Mouse (Mus musculus): Measurements from ENCODE around the gene Rd3. TPM values are rescaled to one million over a fixed set of nuclear protein-coding genes. Genes with fewer than 3 reads are reported as not detected.

Rd3 gene
- polyA plus RNA-seq, 1 experiment from 2014 or later = 0.92 TPM

- Histone ChIP-seq H3K4me1 (replicated peaks; ENCODE audit: control insufficient read depth, insufficient read depth, low read length) (no peaks in the 10 kb centered on the region; the same call in 1 of the 2 replicates), H3K27me3 (ENCODE audit: control insufficient read depth, insufficient read depth, low read length) (no peaks in the 10 kb centered on the region), H3K27ac (ENCODE audit: low read depth, low read length) (no peak overlapping the region), H3K36me3 (ENCODE audit: control insufficient read depth, insufficient read depth, low read length) (no peaks in the 10 kb centered on the region), H3K9ac (ENCODE audit: low read length) (no peak overlapping the region), H3K4me2 (ENCODE audit: low read depth, low read length, severe bottlenecking) (no peak overlapping the region), H3K9me3 (ENCODE audit: control insufficient read depth, low read length) (no peaks in the 10 kb centered on the region), H3K4me3 (ENCODE audit: low read depth, low read length) (no peak overlapping the region)
- 89% methylated on average over 8 of the region's 8 CpGs for WGBS
- no peak for DNase-seq (ENCODE audit: low spot score)
- ATAC-seq (replicated peaks; ENCODE audit: low FRiP score) = no peak
Observed at GRCm38 (mm10) chr1:191945341-191945740, 31.8 kb upstream of the Rd3 start.

- no peaks in the 10 kb centered on the region for H3K27me3 ChIP-seq (ENCODE audit: control insufficient read depth, insufficient read depth, low read length)
- no peak for ATAC-seq (replicated peaks; ENCODE audit: low FRiP score)
- H3K4me1 ChIP-seq (replicated peaks; ENCODE audit: control insufficient read depth, insufficient read depth, low read length) = no peaks in the 10 kb centered on the region; the same call in 1 of the 2 replicates
- H3K4me2 ChIP-seq (ENCODE audit: low read depth, low read length, severe bottlenecking) = no peak overlapping the region
- H3K36me3 ChIP-seq (ENCODE audit: control insufficient read depth, insufficient read depth, low read length) = no peaks in the 10 kb centered on the region
- H3K27ac ChIP-seq (ENCODE audit: low read depth, low read length) = no peak overlapping the region
- H3K9me3 ChIP-seq (ENCODE audit: control insufficient read depth, low read length) = no peaks in the 10 kb centered on the region
- no peak overlapping the region for H3K4me3 ChIP-seq (ENCODE audit: low read depth, low read length)
- no peak for DNase-seq (ENCODE audit: low spot score)
- H3K9ac ChIP-seq (ENCODE audit: low read length) = no peak overlapping the region
- WGBS = 86% methylated on average over 5 of the region's 5 CpGs
Observed at GRCm38 (mm10) chr1:191945756-191946155, 31.4 kb upstream of the Rd3 start.

- Histone ChIP-seq H3K27me3 (ENCODE audit: control insufficient read depth, insufficient read depth, low read length) (no peaks in the 10 kb centered on the region), H3K4me2 (ENCODE audit: low read depth, low read length, severe bottlenecking) (no peak overlapping the region), H3K27ac (ENCODE audit: low read depth, low read length) (no peak overlapping the region), H3K9ac (ENCODE audit: low read length) (no peak overlapping the region), H3K4me1 (replicated peaks; ENCODE audit: control insufficient read depth, insufficient read depth, low read length) (no peaks in the 10 kb centered on the region; the same call in 1 of the 2 replicates), H3K9me3 (ENCODE audit: control insufficient read depth, low read length) (no peaks in the 10 kb centered on the region), H3K4me3 (ENCODE audit: low read depth, low read length) (no peak overlapping the region), H3K36me3 (ENCODE audit: control insufficient read depth, insufficient read depth, low read length) (no peaks in the 10 kb centered on the region)
- DNase-seq (ENCODE audit: low spot score) (no peak), ATAC-seq (replicated peaks; ENCODE audit: low FRiP score) (no peak)
- WGBS = 81% methylated on average over 7 of the region's 7 CpGs
Observed at GRCm38 (mm10) chr1:191946261-191946660, 30.9 kb upstream of the Rd3 start.

GRCm38 (mm10) chr1:191946835-191947234 is 30.3 kb upstream of the Rd3 start:
- H3K4me2 ChIP-seq (ENCODE audit: low read depth, low read length, severe bottlenecking) = no peak overlapping the region
- 91% methylated on average over 2 of the region's 2 CpGs for WGBS
- H3K27ac ChIP-seq (ENCODE audit: low read depth, low read length) = no peak overlapping the region
- DNase-seq (ENCODE audit: low spot score) (no peak), ATAC-seq (replicated peaks; ENCODE audit: low FRiP score) (no peak)
- H3K36me3 ChIP-seq (ENCODE audit: control insufficient read depth, insufficient read depth, low read length) = no peaks in the 10 kb centered on the region
- no peaks in the 10 kb centered on the region for H3K9me3 ChIP-seq (ENCODE audit: control insufficient read depth, low read length)
- no peaks in the 10 kb centered on the region for H3K27me3 ChIP-seq (ENCODE audit: control insufficient read depth, insufficient read depth, low read length)
- H3K4me1 ChIP-seq (replicated peaks; ENCODE audit: control insufficient read depth, insufficient read depth, low read length) = no peaks in the 10 kb centered on the region; the same call in 1 of the 2 replicates
- H3K9ac ChIP-seq (ENCODE audit: low read length) = no peak overlapping the region
- H3K4me3 ChIP-seq (ENCODE audit: low read depth, low read length) = no peak overlapping the region

GRCm38 (mm10) chr1:191947796-191948195 is 29.4 kb upstream of the Rd3 start:
- Histone ChIP-seq H3K9ac (ENCODE audit: low read length) (no peak overlapping the region), H3K4me3 (ENCODE audit: low read depth, low read length) (no peak overlapping the region), H3K36me3 (ENCODE audit: control insufficient read depth, insufficient read depth, low read length) (no peaks in the 10 kb centered on the region), H3K4me2 (ENCODE audit: low read depth, low read length, severe bottlenecking) (no peak overlapping the region), H3K9me3 (ENCODE audit: control insufficient read depth, low read length) (no peaks in the 10 kb centered on the region), H3K27ac (ENCODE audit: low read depth, low read length) (no peak overlapping the region), H3K27me3 (ENCODE audit: control insufficient read depth, insufficient read depth, low read length) (no peaks in the 10 kb centered on the region), H3K4me1 (replicated peaks; ENCODE audit: control insufficient read depth, insufficient read depth, low read length) (no peaks in the 10 kb centered on the region; the same call in 1 of the 2 replicates)
- ATAC-seq (replicated peaks; ENCODE audit: low FRiP score) (no peak), DNase-seq (ENCODE audit: low spot score) (no peak)
- WGBS = 72% methylated on average over 8 of the region's 8 CpGs

GRCm38 (mm10) chr1:191948600-191948999 is 28.6 kb upstream of the Rd3 start:
- no peak overlapping the region for H3K27ac ChIP-seq (ENCODE audit: low read depth, low read length)
- H3K4me2 ChIP-seq (ENCODE audit: low read depth, low read length, severe bottlenecking) = no peak overlapping the region
- WGBS = 85% methylated on average over 8 of the region's 8 CpGs
- no peaks in the 10 kb centered on the region; the same call in 1 of the 2 replicates for H3K4me1 ChIP-seq (replicated peaks; ENCODE audit: control insufficient read depth, insufficient read depth, low read length)
- H3K36me3 ChIP-seq (ENCODE audit: control insufficient read depth, insufficient read depth, low read length) = no peaks in the 10 kb centered on the region
- DNase-seq (ENCODE audit: low spot score) (no peak), ATAC-seq (replicated peaks; ENCODE audit: low FRiP score) (no peak)
- H3K9ac ChIP-seq (ENCODE audit: low read length) = no peak overlapping the region
- H3K27me3 ChIP-seq (ENCODE audit: control insufficient read depth, insufficient read depth, low read length) = no peaks in the 10 kb centered on the region
- H3K9me3 ChIP-seq (ENCODE audit: control insufficient read depth, low read length) = no peaks in the 10 kb centered on the region
- H3K4me3 ChIP-seq (ENCODE audit: low read depth, low read length) = no peak overlapping the region

- H3K27ac ChIP-seq (ENCODE audit: low read depth, low read length) = no peak overlapping the region
- no peaks in the 10 kb centered on the region for H3K36me3 ChIP-seq (ENCODE audit: control insufficient read depth, insufficient read depth, low read length)
- 74% methylated on average over 2 of the region's 2 CpGs for WGBS
- ATAC-seq (replicated peaks; ENCODE audit: low FRiP score) = no peak
- no peaks in the 10 kb centered on the region; the same call in 1 of the 2 replicates for H3K4me1 ChIP-seq (replicated peaks; ENCODE audit: control insufficient read depth, insufficient read depth, low read length)
- DNase-seq (ENCODE audit: low spot score) = no peak
- H3K4me3 ChIP-seq (ENCODE audit: low read depth, low read length) = no peak overlapping the region
- H3K9me3 ChIP-seq (ENCODE audit: control insufficient read depth, low read length) = no peaks in the 10 kb centered on the region
- H3K27me3 ChIP-seq (ENCODE audit: control insufficient read depth, insufficient read depth, low read length) = no peaks in the 10 kb centered on the region
- H3K9ac ChIP-seq (ENCODE audit: low read length) = no peak overlapping the region
- H3K4me2 ChIP-seq (ENCODE audit: low read depth, low read length, severe bottlenecking) = no peak overlapping the region
Observed at GRCm38 (mm10) chr1:191950611-191951010, 26.6 kb upstream of the Rd3 start.

- WGBS = 90% methylated on average over 11 of the region's 11 CpGs
- H3K36me3 ChIP-seq (ENCODE audit: control insufficient read depth, insufficient read depth, low read length) = no peaks in the 10 kb centered on the region
- no peak overlapping the region for H3K9ac ChIP-seq (ENCODE audit: low read length)
- no peaks in the 10 kb centered on the region; the same call in 1 of the 2 replicates for H3K4me1 ChIP-seq (replicated peaks; ENCODE audit: control insufficient read depth, insufficient read depth, low read length)
- H3K27ac ChIP-seq (ENCODE audit: low read depth, low read length) = no peak overlapping the region
- no peaks in the 10 kb centered on the region for H3K27me3 ChIP-seq (ENCODE audit: control insufficient read depth, insufficient read depth, low read length)
- no peak for DNase-seq (ENCODE audit: low spot score)
- no peak overlapping the region for H3K4me2 ChIP-seq (ENCODE audit: low read depth, low read length, severe bottlenecking)
- ATAC-seq (replicated peaks; ENCODE audit: low FRiP score) = no peak
- no peaks in the 10 kb centered on the region for H3K9me3 ChIP-seq (ENCODE audit: control insufficient read depth, low read length)
- no peak overlapping the region for H3K4me3 ChIP-seq (ENCODE audit: low read depth, low read length)
Observed at GRCm38 (mm10) chr1:191952733-191953335, 24.3 kb upstream of the Rd3 start.

- WGBS = 68% methylated on average over 3 of the region's 3 CpGs
- H3K27ac ChIP-seq (ENCODE audit: low read depth, low read length) = no peak overlapping the region
- H3K4me2 ChIP-seq (ENCODE audit: low read depth, low read length, severe bottlenecking) = no peak overlapping the region
- H3K36me3 ChIP-seq (ENCODE audit: control insufficient read depth, insufficient read depth, low read length) = no peaks in the 10 kb centered on the region
- no peak for DNase-seq (ENCODE audit: low spot score)
- no peaks in the 10 kb centered on the region for H3K27me3 ChIP-seq (ENCODE audit: control insufficient read depth, insufficient read depth, low read length)
- H3K4me3 ChIP-seq (ENCODE audit: low read depth, low read length) = no peak overlapping the region
- H3K9ac ChIP-seq (ENCODE audit: low read length) = no peak overlapping the region
- no peaks in the 10 kb centered on the region for H3K9me3 ChIP-seq (ENCODE audit: control insufficient read depth, low read length)
- no peak for ATAC-seq (replicated peaks; ENCODE audit: low FRiP score)
- H3K4me1 ChIP-seq (replicated peaks; ENCODE audit: control insufficient read depth, insufficient read depth, low read length) = no peaks in the 10 kb centered on the region
Observed at GRCm38 (mm10) chr1:191955101-191955500, 22.1 kb upstream of the Rd3 start.
